Mouse (Mus musculus) neutrophil, adult 5-6 weeks (primary cell): ENCODE data around the gene Sypl2. TPM values are rescaled to one million over a fixed set of nuclear protein-coding genes. Genes with fewer than 3 reads are reported as not detected.
"Not testable (repeated sequence)": the region's sequence is repeated elsewhere in the genome, so short reads cannot be mapped to it uniquely, and the experiment has no call there.

Experiments used
- ATAC-seq: fragments of 151-379, 151-347 bp; 2 replicates; pipeline ENCODE4 v1.8.0; 2017; ENCODE audit warnings: mild to moderate bottlenecking, moderate TSS enrichment; ENCODE audit not compliant: insufficient number of reproducible peaks, poor library complexity, low FRiP score, severe bottlenecking; ENCODE audit errors: extremely low read depth
- total RNA-seq: library from RNA; stranded (forward); fragments of 200-1000 nt; gene quantifications from 2 replicates; pipeline ENCODE4 v1.2.3, GENCODE M21; 2017

The Sypl2 gene
- total RNA-seq: not detected in 2 replicates

DNA sequence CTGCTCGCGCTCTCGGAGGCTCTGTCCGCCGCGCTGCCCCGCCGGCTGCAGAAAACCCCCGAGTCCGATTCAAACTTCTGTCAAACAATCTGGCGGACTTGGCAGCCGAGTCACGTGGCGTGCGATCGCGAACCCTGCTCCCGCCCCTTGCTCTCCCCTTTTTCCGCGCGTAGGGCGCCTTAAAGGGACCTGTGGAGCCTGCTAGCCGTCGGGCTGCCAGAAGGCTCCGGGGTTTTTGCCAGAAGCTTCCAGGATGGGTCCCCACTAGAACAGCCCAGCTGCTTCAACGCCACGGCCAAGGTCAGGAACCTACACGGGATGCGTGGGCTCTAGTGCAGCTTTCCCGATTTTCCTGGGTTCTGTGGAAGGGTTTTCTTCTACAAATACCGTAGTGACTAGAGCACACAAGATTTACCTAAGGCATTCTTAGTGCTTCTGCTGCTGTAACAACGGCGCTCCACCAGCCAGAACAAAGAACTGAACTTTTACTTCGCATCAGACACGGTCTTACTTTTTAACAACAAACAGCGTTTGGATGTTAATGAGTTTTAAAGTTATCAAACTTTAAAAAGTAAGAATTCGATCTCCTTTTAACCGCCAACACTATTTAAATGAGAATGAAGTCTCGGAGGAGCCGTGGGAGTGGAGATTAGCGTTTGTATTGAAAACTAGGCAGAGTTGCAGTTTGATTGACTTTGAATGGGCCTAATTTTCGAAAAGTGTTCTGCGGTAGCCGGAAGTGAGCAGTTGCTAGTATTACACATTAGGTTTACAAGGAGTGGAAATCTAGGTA lies at the start of gene Sypl2:
Gene Sypl2 (minus strand): TSS at position 91 of the 793 bp plus-strand sequence.
- no peak for ATAC-seq

DNA sequence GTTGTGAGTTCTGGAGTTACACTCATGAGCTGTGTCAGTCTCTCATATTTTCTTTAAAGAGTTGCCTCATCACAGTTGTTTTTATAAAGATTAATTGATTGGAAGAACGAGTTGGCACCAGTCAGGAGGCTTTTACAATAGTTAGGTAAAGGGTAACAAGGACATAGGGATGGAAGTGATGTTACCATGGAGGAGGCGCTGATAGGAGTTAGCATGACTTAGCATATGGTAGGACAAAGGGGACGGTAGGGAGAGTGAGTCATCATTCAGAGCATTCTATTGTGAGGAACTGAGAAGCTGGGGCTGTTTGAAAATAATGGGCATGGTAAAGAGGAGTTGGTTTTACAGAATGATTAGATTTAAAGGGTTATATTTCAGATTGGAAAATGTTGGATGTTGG lies 32.9 kb upstream of the Sypl2 start:
- ATAC-seq: no peak

DNA sequence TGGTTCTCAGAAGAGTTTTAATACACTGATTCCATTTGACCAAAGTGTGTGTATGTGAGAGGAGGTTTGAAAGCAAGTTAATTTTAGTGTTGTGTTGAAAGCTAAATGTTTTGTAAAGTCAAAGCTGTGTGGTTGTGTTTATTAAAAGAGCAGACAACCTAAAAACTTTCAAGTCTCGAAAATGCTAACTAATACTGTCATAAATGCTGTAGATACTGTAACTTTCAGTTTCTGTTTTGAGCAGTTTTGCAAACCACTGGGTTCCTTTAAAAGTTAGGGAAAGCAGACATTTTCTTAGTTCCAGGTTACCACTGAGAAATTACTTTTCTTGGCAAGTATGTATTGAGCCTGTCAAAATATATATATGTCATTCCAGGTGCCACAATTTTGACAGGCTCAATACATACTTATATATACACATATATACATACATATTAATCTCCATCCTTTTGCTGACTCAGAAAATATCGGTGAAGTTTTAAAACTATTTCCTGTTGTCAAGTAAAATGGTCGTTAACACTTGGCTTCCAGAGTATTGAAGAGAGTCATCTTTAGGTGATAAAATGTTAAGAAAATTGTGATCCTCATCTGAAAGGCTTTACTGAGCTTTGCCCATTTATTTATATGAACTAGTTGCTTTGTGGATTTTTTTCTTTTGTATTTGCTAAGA lies 31.5 kb upstream of the Sypl2 start:
- no peak for ATAC-seq

DNA sequence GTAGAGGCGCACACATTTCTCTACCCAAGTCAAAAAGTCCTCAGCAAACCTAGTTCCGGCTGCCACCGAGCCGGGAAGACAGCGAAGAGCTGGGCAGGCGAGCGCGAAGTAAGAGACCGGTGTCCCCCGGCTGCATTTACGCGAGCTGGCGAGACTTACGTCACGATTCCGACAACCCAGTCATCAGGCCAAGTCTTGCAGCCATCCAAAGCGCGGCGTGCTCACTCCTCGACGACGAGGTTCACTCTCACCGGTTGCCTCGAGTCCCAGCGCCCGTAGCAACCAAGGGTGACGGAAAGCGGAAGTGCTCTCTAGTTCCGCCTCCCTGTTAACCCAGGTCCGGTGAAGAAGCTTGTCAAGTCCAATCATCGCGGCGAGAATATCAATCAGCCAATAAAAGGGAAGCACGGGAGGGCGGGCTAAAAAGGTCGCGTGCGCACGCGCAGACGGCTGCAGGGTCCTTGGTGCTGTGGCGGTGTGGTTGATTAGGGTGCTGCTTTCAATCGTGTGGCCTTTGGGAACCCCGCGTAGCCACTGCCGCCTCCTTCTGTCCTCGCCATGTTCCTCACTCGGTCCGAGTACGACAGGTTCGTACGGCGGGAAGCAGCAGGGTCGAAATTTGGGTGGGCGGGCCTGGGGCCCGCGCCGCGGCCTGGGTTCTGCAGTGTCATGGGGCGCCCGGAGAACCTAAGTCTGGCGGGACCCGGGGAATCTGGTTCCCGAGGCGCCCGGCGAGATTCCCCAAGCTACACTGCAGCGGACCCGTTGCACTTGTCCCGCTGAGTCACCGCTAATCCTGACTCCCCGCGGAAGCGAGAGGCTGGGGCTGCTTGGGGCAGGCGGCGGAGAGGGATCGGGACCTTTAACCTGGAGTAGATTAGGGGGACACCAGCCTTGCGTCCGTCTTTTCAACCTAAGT lies 30.5 kb upstream of the Sypl2 start, which contains the start of gene Psma5:
Gene Psma5 (plus strand): TSS at position 208 of the 919 bp plus-strand sequence.
- ATAC-seq: peak; percentile 100

DNA sequence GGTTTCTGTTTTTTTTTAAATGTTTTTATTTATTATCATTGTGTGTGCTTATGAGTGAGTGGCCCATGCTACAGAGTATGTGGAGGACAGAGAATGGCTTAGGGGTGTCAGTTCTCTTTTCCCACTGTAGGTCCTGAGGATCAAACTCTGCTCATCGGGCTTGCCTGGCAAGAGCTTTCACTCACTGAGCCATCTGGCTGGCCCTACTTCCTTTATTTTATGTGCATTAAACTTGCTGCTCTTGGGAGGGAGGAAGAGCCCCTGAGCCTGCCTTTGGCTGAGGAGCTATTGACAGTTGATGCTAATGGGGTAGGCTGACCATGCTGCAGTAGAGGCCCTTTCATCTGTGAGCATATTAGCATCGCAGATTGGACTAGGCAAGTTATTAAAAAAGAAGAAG lies 20.4 kb upstream of the Sypl2 start:
- no peak for ATAC-seq

DNA sequence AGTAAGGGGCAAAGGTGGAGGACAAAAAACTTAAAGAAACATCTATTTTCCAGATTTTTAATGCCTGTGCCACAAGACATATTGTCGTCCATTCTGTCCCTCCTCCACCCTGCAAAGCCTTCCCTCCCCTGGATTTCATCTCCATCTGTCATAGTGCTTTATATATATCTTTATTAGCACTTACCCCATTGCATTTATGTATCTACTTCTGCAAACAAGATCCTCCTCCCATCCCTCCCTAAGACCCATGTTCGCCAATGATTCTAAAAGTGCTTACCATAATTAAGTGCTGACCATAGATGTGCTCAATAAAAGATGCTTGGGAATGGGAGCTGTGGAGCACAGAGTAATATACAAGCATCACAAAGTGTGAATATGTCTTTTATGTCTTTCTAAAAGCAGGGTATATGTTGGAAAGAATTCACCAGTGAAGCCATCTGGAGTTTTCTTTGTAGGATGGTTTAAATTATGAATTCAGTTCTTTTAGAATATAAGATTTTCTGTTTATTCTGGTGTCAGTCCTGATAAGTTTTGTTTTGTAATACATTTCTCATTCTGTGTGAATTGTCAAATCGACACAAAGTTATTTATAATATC lies 14.9 kb upstream of the Sypl2 start:
- no peak for ATAC-seq

DNA sequence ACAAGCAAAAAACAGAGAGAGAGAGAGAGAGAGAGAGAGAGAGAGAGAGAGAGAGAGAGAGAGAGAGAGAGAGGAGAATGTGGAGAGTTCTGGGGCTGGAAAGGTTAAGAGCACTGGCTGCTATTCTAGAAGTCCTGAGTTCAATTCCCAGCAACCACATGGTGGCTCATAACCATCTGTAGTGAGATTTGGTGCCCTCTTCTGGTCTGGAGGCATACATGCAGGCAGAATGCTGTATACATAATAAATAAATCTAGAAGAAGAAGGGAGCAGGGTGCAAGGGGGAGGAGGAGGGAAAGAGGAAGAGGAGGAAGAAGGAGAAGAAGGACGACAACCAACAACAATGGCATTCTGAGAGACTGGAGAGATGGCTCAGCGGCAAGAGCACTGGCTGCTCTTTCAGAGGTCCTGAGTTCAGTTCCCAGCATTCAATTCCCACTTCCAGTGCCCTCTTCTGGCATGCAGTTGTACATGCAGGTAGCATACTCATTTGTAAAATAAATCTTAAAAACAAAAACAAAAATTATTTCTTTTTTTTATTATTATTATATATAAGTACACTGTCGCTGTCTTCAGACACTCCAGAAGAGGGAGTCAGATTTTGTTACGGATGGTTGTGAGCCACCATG lies 11.1 kb upstream of the Sypl2 start:
- not testable (repeated sequence) for ATAC-seq

DNA sequence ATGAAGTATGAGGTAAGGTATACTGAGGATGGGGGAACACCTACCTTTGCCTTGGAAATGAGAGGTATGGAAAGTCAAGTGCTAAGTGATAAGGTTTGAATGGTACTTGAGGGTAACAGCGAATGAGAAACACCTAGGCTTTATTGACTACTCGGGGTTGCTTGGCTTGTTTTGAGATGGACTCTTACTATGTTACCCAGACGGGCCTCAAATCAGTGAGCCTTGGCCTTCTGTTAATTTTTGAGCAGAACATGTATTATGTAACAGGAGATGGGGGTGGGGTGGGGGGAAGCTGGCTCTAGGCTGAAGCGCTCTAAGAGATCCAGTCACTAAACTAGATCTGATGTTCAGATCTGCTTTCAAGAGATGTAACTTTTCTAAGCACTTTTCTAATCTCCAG lies 5.2 kb upstream of the Sypl2 start:
- no peak for ATAC-seq

DNA sequence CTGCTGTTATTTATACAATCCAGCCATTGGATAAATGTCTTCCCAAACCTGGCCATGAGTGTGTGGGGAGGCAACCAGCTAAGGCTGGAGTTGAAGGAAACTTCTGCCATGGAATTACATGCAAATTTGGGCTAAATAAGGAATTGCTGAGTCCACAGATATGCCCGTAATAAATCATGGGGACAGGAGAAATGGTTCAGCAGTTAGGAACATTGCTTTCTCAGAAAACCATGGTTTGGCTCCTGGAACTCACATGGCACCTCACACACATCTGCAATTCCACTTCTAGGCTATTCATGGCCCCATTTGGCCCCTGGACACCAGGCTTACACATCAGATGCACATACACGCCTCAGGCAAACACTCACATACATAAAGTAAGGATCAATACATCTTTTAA lies 1.1 kb upstream of the Sypl2 start:
- no peak for ATAC-seq

DNA sequence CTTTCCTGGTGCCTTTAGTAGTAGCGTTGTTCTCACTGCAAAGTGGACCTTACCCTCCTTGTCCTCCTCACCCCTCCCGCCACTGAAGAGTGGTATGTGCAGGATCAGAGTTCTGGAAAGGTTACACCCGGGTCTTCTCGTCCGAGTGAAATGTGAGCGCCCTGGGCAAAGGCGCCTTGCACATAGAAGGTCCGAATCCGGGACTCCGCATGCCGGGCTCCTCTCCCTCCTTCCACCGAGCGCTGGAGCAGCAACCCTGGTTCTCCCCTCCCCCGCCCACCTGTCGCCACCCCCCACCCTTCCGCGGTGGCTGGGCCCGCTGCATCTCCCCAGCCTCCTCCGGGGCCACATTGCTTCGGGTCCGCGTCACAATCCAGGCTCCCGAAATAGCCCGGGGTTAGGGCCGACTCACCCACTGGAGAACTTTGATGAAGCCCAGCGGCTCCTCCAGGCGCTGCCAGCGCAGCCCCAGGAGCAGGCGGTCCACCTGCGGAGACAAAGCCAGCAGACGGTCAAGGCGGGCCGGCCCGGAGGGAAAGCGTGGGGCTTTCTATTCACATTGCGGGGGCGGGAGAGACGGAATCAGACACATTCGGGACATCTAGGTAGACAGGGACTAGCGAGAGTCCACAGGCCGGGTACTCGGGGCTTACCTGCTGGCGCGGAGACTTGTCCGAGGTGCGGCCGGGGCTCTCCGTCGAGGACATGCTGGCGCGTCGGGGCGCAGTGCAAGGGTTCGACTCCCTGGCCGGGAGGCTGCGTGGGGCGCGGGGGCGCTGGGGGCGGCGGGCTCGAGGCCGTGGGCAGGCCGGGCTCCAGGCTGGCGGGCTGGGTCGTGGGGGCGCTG lies 514 bp downstream of the Sypl2 start:
- ATAC-seq: no peak

DNA sequence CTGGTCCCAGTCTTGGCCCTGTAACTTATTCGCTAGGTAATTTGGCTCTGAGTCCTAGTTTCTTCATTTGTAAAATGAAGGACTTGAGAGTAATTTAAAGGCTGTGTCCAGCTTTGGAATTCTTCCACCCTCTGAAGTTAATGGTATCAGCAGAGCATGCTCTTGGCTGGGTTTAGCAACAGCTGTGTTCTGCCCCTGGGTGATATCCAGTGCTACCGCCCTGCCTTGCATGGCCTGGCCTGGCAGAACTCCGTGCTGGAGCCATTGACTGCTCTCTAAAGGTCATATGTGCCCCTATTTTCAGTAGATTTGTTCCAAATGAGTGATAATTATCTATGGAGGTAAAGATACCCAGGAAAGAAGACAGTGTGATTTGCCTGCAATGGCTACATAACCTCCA lies 5.8 kb downstream of the Sypl2 start:
- no peak for ATAC-seq

DNA sequence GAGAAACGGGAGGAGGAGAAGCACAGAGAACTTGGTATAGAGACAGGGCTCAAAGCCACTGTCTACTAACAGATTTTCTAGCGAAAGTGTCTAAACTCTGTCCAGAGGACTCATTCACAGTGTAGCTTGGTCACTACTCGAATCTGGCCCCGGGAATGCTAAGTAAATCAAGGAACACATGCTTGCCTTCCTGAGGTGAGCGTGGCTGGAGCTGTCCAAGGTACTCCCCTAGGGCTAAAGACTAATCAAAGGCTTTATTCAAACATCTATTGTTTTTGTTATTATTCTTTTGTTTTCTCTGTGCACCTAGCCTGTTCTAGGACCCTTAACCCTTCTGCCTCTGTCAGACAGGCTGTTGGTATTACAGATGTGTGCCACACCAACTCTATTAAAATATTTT lies 11.7 kb downstream of the Sypl2 start:
- ATAC-seq: no peak

DNA sequence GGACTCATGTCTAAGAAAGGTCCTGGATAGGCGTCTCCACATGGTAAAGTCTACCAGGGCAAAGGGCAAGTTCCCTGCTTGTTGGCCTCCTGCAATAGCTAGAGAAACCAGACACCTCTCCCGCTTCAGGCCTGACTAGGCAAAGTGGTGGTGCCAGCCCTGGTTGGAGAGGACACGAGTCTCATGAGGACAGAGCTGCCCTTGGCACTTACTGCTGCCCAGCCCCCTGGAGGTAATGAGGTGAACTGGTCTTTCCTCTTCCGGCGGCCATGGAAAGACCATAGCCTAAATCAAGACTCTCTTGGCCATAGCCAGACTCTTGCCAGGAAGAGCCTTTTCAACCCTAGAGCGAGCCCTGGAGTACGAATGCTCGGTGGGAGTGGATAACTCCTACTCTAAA lies 14.0 kb downstream of the Sypl2 start:
- no peak for ATAC-seq

DNA sequence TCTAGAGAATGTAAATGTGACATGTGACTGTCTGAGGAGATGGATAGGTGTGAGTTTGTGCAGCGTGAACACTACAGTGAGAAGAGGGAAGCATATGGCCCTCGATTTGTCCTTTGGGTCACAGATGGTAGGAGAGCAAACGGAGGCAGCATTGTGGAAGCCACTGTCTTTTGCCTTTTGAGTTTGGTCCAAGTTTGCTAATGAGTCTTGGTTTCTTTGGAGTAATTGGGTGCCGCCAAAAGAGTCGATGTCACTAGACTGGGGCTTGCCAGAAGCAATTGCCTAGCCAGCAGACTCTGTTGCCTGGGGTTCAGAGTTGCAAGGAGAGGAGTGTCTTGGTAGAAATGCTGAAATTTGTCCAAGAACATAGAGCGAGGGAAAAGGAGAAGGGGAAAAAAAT lies 14.6 kb downstream of the Sypl2 start:
- no peak for ATAC-seq

DNA sequence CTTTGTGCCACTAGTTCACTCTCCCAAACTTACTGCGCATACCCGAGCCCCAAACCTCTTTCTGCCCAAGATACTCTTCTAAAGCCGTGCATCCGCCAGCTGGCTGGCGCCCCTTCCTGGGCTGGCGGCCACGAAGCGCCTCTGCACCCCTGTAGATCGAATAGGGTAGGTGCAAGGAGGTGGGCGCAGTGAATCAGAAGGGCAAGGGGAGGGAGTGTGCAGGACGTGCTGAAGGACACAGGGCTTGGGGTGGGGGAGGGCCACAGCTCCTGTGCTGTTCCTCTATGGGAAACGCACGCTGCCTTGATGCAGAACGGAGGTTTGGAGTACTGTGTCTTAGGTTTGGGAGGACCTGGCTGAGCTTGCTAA lies 15.7 kb downstream of the Sypl2 start, which contains the start of gene Atxn7l2:
Gene Atxn7l2 (minus strand): TSS at position 164 of the 369 bp plus-strand sequence.
- ATAC-seq: peak; percentile 67

DNA sequence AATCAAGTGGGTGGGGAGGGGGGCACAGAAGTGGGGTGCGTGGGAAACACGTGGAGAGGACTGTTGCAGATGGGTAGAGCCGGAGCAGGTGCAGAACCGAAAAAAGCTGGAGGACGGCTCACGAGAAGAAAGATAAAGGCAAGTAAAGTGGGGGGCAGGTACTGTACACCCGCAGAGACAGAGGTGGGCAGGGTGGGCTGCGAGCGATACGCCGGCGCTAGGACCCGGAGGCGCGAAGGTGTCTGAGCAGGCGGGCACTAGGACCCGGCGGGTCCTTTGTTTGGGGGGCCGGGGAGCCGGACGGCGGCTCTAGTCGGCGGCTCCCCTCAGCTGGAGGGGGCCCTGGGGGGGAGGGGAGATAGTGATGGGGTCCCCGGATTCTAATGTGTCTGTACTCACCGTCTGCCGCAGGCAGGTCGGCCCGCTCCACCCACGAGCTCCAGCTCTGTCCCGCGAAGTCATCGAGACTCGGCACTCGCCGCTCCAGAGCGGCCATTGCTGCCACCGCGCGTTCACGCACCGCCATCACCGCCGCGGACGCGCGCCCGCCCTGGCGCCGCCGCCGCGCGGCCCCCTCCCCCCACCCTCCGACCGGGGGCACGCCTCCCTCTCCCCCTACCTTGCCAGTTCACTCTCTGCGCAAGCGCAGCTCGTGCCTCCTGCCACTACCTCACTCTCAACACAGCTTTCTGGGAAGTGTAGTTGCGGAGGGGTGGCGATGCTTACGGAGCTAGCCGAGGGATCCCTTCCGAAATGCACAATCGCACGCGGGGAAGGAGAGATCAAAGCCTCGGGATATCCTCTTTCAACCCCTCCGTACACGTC lies 16.3 kb downstream of the Sypl2 start:
- ATAC-seq: peak; percentile 92

DNA sequence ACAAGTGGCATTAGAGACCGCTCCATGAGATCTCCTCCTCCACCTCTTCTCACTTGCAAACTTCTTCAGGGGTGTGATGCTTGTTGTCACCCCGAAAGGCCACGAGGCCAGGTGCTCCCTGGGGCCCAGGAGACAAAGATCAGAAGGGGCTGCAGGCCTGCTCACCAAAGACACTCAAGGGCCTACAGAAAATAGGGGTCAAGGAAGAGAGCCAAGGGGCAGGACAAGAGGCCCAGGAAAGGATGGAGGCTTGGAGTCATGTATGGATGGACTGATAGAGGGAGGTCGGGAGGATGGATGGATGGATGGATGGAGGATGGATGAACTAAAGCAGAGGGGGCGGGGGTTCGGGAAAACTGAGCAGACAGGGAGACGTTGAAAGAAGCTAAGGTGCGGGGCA lies 16.9 kb downstream of the Sypl2 start:
- no peak for ATAC-seq
